Mouse (Mus musculus) cerebellum, postnatal 10 days (tissue): ENCODE measurements around the gene Scd4.
"Not testable (repeated sequence)": the region's sequence is repeated elsewhere in the genome, so short reads cannot be mapped to it uniquely, and the experiment has no call there.

Experiments
- DNase-seq, 2 experiments: peaks; one replicate each; pipeline ENCODE4 v3.0.0; 2021; ENCODE audit warnings: mixed read lengths in 2 of 2

Gene Scd4

DNA sequence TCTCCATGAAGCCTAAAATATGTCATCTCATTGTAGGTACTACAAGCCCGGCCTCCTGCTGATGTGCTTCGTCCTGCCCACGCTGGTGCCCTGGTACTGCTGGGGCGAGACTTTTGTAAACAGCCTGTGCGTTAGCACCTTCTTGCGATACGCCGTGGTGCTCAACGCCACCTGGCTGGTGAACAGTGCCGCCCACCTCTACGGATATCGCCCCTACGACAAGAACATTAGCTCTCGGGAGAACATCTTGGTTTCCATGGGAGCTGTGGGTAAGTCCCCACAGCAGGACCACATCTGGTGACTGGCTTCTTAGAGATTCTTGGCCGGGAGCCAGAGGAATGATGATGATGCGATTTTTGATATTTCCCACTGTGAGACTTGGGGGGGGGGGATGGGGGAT, 31.7 kb upstream of the Scd4 start:
- no peak for DNase-seq

DNA sequence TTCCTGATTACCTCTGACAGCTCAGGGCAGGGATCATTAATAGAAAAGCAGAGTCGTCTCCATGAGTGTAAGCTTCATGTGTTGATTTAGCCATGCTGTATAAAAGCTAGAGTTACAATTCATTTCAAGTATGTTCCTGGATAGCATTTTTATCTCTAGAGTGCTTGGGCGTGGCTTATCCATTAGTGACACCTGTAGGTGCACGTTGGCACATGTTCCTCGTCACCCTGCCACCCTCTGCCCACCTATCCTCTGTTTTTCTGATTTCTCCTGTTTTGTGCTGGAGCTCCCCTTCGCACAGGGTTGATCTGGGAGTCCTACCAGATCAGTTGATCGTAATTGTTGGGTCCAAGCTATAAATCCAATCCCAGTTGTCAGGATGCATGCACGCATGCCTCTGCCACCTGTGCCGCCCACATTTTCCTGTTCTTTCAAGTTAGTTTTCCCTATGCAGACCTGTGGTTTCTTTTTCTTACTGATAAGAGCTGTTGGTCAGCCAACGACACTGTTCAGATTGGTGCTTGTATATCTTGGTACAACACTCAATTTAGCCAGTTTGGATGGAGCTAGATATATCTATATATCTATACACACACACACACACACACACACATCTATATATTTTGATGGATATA, 31.1 kb upstream of the Scd4 start:
- no peak for DNase-seq

DNA sequence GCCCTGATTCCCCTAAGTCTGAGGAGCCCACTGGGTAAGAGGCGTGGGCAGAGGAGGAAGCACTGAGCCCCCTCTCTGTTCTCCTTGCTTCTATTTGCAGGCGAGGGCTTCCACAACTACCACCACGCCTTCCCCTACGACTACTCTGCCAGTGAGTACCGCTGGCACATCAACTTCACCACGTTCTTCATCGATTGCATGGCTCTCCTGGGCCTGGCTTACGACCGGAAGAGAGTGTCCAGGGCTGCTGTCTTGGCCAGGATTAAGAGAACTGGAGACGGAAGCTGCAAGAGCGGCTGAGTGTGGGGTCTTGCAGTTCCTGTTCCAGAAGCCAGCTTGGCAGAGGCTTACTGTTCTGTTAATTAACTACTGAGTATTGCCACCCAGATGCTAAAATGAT, 30.0 kb upstream of the Scd4 start:
- DNase-seq, result no peak

DNA sequence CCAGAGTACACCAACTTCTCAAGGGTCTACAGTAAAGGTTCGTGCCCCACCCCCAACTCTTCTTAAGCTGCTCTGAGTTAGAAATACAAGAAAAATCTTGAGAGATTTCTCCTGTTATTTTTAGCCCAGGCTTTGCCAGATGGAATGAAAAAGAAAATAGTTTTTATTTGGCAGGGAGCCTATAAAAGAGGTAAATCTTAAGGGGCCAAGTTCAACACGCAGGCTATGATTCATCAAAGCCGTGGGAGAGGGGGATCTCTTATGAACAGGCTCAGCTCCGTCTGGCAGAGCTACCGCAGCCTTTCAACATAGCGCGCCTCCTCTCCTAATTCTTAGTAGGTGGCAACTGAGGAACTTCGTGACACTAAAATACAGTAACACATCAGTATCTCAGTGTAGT, 29.4 kb upstream of the Scd4 start:
- DNase-seq, result no peak

DNA sequence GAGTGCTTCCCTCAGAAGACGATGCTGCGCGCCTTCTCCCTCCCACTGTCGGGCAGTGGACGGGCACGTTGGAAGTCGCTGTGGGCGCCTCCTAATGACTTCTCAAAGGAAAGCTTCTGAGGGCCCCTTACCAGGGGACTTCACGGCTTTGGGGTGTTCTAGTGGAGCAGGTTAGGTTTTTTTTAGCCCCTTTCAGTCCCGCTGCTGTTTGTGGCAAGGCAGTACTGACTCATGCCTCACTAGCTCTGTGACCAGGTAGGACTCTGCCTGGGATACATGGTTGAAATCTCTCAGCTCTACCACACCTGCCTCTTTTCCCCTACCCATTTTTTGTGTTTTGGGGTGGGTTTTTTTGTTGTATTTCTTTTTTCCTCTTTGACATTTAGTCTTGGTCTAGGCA, 28.5 kb upstream of the Scd4 start:
- no peak for DNase-seq

DNA sequence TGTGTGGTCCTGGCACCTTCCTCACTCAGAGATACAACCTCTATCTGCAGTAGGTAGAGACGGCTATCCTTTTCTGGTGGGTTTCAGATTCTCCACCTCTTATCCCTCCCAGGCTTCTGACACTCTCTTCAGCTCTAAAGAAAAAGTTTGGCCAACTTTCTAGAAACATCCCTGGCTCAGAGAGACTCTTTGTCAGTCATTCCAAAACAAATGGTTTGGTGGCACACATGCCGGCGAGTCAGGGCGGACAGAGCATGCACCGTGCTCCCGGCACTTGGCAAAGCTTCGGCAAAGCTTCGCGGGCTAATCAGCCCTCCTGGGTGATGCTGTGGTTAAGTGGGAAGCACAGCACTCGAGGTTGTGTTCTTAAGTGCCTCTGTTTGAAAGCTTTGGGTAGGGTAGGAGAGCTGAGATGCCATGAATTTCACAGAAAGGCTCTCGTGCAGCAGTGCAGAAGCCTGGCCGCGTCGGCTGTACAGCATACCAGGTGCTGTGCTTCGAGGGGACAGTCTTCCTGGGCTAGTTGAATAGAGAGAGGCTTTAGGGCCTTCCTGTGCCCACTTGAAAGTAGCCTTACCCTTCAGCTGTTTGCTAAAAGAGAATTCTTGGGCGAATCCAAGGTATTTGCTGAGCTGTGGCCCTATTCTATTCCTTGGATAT, 27.9 kb upstream of the Scd4 start:
- DNase-seq, result no peak

DNA sequence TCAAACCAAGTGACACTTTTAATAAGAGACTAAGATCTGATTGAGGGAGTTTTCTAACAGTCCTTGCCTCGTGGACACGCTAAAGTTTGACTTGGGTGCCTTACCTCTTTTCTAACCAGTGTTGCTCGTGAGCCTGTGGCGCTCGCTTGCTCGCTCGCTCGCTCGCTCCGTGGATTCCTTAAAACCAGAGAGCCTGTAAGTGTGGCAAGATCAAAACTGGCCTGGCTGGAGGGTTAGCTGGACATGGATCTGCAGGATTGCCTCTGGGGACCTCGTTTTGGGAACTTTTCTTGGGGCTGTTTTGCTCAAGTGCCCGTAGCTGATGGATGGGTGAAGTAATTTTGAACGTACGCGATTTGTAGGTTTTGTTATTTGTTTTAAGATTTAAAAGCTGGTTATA, 27.2 kb upstream of the Scd4 start:
- no peak for DNase-seq

DNA sequence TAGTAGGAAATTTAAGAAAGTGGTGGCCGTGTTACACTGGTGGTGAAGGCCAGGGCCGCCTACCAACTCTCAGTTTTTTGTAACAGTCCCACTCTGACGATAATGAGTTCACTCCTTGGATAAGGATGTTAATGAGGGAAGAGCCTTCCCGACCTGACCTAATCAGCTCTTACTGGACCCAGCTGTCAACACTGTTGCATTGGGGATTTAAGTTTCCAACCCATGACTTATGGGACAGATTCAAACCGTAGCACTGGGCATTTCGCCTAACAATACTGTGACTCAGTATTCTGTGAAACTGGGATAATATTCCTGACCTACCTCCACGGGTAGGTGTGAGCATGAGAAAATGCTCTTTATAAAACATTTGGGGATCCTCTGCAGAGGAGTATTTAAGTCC, 26.7 kb upstream of the Scd4 start:
- DNase-seq, result no peak

DNA sequence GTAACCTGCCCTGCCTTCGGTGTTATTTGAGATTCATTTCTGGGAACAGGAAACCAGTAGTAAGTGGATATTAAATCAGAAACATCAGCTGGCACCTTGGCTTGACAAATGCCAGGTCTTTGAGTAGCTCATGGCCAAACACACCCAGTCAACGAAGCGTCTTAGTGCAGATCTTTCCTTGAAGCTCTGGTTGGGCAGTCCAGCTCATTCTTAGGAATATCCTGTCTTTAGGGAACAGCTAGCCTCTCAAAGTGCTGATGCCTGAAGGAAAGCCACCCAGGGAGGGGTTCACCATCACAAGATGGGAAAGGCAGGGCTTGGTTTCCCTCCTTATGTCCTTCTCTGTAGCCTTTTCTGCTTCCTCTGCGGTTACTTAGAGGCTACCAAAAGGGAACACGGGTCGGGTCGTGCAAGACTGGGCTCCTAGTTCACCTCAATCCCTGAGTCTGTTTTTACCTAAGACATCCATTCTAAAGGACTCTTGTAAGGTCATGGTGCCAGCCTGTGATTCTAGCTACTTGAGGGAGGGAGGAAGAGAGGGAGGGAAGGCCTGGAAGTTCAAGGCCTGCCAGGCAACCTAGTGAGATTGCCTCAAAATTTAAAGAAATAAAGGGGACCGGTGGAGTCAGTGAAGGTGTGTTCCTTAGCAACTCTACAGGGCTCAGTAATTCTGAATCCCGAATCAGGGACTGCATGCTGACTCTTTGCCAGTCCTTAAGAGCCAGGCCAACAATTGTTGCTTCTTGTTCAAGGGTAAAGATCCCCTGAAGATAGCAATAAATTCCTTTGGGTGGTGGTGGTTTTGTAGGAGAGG, 25.6 kb upstream of the Scd4 start:
- no peak for DNase-seq

DNA sequence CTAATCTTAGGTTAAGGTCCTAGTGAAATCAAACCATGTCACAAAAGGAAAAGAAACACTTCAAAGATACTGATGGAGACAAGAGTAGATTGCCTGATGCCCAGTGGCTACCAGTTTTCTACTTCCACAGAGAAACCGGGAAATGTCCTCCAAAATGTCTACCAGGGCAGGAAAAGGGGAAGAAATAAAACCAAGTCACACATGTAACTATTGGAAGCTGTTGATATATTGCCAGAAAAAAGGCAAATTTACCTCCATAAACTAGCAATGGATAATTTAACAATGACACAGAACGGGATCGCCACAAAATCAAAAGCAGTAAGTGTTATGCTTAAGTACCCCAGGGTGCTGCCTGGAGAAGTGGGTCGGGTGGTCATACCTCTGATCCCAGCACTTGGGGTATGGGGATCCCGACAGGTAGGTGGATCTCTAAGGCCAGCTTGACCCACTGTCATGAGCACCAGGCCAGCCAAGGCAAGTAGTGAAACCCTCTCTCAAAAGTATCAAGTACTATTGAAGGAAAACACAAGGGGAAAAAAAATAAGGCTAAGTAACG, 24.9 kb upstream of the Scd4 start:
- DNase-seq, result no peak

DNA sequence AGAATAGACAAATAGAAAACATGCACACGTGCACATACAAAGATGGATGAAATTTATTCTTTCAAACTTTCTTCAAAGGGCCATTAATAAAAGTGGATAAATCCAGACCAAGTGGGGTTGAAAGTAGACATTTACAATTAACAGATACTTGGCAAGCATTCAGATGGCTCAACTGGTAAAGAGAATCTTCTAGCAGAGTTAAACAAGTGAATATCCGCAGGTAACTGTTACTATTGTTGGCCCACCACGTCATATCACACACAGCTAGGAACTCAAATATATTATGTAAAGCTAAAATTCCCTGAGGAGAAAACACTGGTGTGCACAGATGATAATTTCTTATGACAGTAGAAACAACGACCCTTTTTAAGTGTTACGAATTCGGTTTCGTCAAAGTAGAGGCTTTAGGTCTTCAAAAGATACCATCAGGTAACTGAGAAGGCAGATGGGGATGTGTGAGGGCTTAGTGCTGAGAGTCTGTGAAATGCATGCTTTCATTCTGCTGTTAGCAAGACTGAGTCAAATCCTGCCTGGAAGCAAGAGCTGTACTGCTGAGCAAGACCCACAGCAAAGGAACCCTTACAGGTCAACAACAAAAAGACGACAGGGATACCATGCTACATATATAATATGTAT, 24.2 kb upstream of the Scd4 start:
- DNase-seq, result no peak

DNA sequence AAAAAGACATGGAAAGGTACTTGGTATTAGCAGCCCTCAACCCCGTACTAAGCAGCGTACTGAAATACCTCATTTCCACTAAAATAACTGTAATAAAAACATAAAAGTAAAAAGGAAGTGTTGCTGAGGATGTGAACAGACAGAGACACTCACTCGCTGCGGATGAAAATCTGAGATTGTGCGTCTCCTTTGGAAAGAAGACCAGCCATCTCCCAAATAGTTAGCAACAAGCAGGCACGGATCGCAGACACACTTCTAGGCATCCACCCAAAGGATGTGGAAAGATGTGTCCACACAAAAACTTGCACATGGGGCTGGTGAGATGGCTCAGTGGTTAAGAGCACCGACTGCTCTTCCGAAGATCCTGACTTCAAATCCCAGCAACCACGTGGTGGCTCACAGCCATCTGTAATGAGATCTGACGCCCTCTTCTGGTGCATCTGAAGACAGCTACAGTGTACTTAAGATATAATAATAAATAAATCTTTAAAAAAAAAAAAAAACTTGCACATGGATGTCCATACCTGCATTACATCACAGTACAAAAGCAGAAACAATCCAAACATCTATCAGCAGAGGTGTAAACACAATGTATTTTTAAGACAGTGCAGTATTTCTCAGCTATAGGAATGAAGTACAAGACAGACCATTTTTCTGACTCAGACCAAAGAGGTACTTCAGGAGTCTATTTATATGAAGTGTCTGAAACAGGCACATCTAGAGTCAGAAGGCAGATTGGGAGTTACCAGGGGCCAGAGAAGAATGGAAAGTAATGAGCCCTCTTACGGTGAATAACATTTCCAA, 23.3 kb upstream of the Scd4 start:
- DNase-seq, result no peak

DNA sequence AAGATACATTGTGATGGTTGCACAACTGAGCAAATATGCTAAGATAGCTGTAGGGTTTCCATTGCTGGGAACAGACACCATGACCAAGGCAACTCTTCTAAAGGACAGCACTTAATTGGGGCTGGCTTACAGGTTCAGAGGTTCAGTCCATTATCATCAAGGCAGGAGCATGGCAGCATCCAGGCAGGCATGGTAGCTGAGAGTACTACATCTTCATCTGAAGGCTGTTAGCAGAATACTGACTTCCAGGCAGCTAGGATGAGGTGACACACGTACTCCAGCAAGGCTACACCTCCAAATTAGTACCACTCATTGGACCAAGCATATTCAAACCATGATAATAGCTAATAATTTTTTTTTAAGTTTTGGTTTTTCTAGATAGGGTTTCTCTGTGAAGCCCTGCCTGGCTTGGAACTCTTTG, 22.7 kb upstream of the Scd4 start:
- DNase-seq, result not testable (repeated sequence)

DNA sequence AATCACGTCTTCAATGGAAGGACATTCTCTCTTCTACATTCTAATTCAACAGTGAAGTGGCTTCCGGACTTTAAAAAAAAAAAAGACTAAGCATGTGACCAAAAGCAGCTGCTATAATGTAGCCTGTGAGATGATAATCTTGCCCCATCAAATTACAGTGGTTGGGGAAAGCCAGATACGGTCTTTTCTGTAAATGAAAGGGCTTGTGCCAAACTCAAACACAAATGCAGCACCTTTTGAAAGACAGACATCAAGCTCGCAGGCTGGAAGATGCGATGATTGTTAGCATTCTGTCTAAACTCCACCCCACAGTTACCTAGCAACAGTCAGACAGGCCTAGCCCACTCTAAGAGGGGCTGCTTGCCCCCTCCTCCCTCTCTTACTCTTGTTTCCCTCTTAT, 22.1 kb upstream of the Scd4 start:
- no peak for DNase-seq

DNA sequence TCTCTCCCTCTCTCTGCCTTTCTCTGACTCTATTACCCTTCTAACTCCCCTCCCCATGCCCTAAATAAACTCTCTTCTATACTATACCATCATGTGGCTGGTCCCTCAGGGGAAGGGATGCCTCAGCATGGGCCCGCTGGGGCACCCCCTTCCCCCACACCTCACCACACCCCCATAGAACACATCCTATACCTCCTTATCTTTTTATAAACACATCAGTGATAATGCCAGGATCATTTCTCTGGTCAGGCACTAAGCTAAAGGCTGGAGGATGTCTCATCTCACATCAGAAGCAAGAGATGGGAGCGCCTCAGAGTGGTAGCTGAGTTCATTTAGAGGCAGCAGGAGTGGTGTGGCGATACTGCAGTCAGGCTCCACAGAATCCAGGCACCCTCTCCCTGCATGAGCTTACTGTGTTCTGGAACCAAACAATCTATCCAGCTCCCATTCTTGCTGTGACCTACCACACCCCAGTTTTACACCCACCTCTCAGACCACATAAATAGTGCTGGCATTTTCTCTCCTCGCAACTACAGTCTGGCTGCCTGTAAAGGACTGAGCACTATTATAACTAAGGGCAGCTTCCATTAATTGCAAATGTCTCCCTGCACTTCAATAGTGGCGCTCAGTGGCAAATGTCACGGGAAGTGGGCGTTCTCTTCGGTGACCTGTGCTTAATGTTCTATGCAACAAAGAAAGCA, 21.4 kb upstream of the Scd4 start:
- no peak for DNase-seq

DNA sequence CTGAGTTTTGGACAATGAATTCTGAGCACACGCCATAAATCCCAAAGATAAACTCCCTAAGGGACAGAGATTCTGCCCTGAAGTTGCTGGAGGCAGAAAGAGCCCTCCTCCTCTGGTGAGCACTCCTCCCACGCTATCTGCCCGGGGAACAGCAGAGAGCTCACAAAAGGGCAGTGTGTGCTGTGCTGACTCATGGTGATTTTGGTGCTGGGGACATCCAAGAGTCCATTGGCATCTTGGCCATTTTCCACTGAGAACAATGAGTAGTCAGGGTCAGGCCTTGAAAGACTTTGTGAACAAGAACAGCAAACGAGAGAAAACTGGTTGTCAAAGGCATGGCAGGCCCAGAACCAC, 20.9 kb upstream of the Scd4 start:
- no peak for DNase-seq

DNA sequence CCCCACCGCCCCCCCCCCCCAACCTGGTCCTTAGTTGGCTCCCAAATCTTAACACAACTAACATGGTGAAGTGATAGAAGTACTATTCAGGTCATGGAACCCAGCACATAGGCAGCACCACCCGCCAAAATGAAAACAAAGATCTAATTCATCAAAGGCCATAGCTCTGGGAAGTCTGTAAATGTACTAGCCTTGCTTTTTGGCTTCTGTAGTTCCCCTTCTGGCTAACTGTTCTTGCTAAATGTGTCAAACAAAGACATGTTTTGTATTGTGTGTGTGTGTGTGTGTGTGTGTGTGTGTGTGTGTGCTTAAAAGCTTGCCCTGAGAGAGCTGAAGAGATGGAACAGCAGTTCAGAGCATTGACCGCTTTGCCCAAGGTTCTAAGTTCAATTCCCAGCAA, 19.8 kb upstream of the Scd4 start:
- DNase-seq, result no peak

DNA sequence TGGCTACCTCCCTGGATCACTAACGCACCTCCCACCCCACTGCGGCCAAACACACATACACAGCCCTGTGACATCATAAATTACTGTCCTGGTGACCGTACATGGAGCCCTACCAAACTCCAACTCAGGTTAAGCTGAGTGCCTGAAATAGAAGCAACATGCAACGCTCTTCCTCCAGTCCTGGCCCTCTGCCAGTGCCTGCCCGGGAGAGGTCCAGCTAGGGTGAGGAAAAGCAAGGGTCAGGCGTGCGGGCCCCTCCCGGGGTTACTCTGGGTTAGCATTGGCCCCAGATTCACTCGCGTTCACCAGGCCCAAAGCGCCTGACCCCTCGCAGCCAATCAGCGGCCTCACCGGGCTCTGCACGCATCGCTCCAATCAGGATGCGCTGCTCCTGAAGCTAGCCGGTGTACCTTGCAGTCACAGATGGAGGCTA, 18.5 kb upstream of the Scd4 start:
- DNase-seq, result peak; percentile 92 to 93

DNA sequence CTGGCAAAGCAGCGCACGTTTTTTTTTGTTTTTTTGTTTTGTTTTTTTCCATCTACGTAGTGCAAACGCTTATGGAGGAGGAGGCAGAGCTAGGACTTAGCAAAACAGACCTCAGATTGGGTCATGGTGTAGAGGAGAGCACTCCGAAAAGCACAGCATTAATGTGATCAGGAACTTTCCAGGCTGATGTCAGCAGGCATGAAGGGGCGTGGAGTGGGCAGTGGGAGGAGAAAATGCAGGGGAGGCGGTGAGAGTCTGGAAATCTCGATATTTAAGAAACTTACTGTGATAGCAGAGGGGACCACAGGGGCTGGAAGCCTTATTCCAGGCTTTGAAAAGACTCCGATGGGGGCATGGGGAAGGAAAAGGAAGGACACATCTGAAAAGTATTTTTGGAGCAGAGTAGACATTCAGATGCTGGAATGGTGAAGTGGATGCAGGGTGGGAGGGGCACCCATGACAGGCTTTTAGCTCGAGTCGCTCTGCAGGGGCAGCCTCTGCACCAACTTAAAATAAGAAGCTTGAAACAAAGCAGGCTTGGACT, 17.9 kb upstream of the Scd4 start:
- peak in 1 of 2 experiments; percentile 63 for DNase-seq

DNA sequence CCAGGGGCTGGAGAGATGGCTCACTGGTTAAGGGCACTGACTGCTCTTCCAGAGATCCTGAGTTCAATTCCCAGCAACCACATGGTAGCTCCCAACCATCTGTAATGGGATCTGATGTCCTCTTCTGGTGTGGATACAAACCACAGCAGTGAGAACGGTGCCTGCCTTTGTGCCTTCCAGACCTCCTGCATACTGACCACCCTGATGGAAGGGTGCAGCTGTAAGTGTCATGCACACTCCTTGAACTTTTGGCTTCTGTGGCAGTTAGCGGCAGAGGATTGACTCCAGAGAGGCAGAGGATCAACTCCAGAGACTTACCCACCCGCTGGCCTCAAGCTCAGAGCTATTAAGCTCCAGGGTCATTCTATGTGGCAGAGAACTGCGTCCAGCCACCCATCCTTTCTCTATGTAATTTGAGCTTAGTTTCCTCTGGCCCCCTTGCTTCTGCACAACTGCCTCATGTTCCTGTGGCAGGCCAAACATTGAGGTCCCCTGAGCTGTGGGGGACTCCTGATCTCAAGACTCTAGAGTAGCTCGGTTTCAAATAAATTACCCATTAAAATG, 16.1 kb upstream of the Scd4 start:
- no peak for DNase-seq

DNA sequence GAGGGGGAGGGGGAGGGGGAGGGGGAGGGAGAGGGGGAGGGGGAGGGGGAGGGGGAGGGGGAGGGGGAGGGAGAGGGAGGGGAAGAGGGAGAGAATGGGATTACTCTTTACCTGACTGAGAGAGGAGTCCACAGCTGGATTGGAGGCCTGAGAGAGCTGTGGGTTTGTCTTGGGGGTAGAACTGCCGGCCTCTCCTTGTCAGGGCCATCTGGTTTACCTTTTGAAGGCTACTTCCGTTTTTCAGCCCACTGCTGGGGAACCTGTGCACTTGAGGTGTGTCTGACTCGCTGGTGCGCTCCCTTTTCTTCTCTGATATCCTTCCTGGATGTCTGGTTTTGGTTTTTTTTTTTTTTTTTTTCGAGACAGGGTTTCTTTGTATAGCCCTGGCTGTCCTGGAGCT, 15.5 kb upstream of the Scd4 start:
- DNase-seq, result no peak
